ENCODE assay signal across 19 mouse cellular contexts in genomic region chr15:68804254-68804653, GRCm38 (mm10).
DNase-seq lines count a peak whose midpoint lies in the region; ATAC-seq and TF ChIP-seq lines count a peak whose summit lies in the region.
"Had no signal": no experiment of that assay in that cellular context is flagged by ENCODE, and none has a peak within 500 bp of the region (broad histone marks: within the 10 kb centered on the region; RNA-seq: fewer than 3 reads in every experiment).

No protein-coding gene starts in this region.

- H3K4me3 ChIP-seq in left cerebral cortex, adult 2 months = no peak overlapping the region
- H3K4me3 ChIP-seq in cortical plate, adult 2 months (ENCODE audit: insufficient read depth, low read length) = no peak overlapping the region
- H3K4me3 ChIP-seq in hindbrain, embryonic 11.5 days (ENCODE audit: low read depth, low read length) = no peak overlapping the region
- H3K4me3 ChIP-seq: embryonic facial prominence, embryonic 10.5 days; embryonic facial prominence, embryonic 12.5 days; forebrain, embryonic 13.5 days; forebrain, embryonic 15.5 days had no signal

- 94% methylated on average over 1 of the region's 1 CpGs for WGBS in hindbrain, embryonic 11.5 days

- ATAC-seq in hindbrain, embryonic 11.5 days (ENCODE audit: low FRiP score) = no peak
- ATAC-seq: forebrain, embryonic 13.5 days; forebrain, embryonic 15.5 days had no signal

- H3K36me3 ChIP-seq in hindbrain, embryonic 11.5 days (ENCODE audit: control insufficient read depth, insufficient read depth, low read length) = no peaks in the 10 kb centered on the region
- H3K36me3 ChIP-seq: embryonic facial prominence, embryonic 10.5 days; embryonic facial prominence, embryonic 12.5 days; forebrain, embryonic 15.5 days had no signal

- TF ChIP-seq CTCF in left cerebral cortex, adult 2 months (IDR thresholded peaks at IDR 0.05) = no peak
- TF ChIP-seq CTCF in cortical plate, adult 2 months (IDR thresholded peaks at IDR 0.05; ENCODE audit: extremely low read depth, insufficient read depth, low read length) = no peak

- TF ChIP-seq POLR2A in cortical plate, adult 2 months (IDR thresholded peaks at IDR 0.05; ENCODE audit: extremely low read depth, insufficient read depth, low read length) = no peak

- H3K4me2 ChIP-seq in hindbrain, embryonic 11.5 days (replicated peaks; ENCODE audit: low read depth, low read length) = no peak overlapping the region
- H3K4me2 ChIP-seq: embryonic facial prominence, embryonic 12.5 days; forebrain, embryonic 13.5 days; forebrain, embryonic 15.5 days had no signal

- peaks cover 4% of the 10 kb centered on the region for H3K4me1 ChIP-seq in cortical plate, adult 2 months (ENCODE audit: control insufficient read depth, insufficient read depth, low read length)
- no peaks in the 10 kb centered on the region for H3K4me1 ChIP-seq in hindbrain, embryonic 11.5 days (replicated peaks; ENCODE audit: control insufficient read depth, insufficient read depth, low read length)
- H3K4me1 ChIP-seq: embryonic facial prominence, embryonic 10.5 days; embryonic facial prominence, embryonic 12.5 days; forebrain, embryonic 13.5 days; forebrain, embryonic 15.5 days had no signal

- H3K27me3 ChIP-seq in hindbrain, embryonic 11.5 days (ENCODE audit: control insufficient read depth, insufficient read depth, low read length) = no peaks in the 10 kb centered on the region
- H3K27me3 ChIP-seq: embryonic facial prominence, embryonic 12.5 days; forebrain, embryonic 13.5 days; forebrain, embryonic 15.5 days had no signal

- H3K9ac ChIP-seq in hindbrain, embryonic 11.5 days (ENCODE audit: low read depth, low read length) = no peak overlapping the region
- H3K9ac ChIP-seq: embryonic facial prominence, embryonic 12.5 days; forebrain, embryonic 13.5 days; forebrain, embryonic 15.5 days had no signal

- intact Hi-C loops in left cerebral cortex, adult 2 months (cut with DNase I) = loop anchor here (5.0 to 10.0 kb wide), 3 partner anchors 47 to 309 kb away; no protein-coding TSS in a partner anchor

- H3K27ac ChIP-seq in left cerebral cortex, adult 2 months = peak overlapping the region; percentile 81
- peak overlapping the region; percentile 45; the same call in 1 of the 2 replicates for H3K27ac ChIP-seq in cortical plate, adult 2 months (ENCODE audit: insufficient read depth, low read length)
- H3K27ac ChIP-seq in hindbrain, embryonic 11.5 days (ENCODE audit: low read depth, low read length) = no peak overlapping the region
- H3K27ac ChIP-seq: embryonic facial prominence, embryonic 10.5 days; embryonic facial prominence, embryonic 12.5 days; forebrain, embryonic 13.5 days; forebrain, embryonic 15.5 days had no signal

- no peaks in the 10 kb centered on the region for H3K9me3 ChIP-seq in hindbrain, embryonic 11.5 days (ENCODE audit: control insufficient read depth, low read length)
- H3K9me3 ChIP-seq: embryonic facial prominence, embryonic 10.5 days; embryonic facial prominence, embryonic 12.5 days; forebrain, embryonic 13.5 days; forebrain, embryonic 15.5 days had no signal

- DNase-seq in left cerebral cortex, adult 2 months (ENCODE audit: extremely low spot score in 1 of 2, low spot score in 2 of 2) = no peak
- DNase-seq in left cerebral cortex, adult 18-20 months (ENCODE audit: low spot score in 2 of 2) = no peak
- peak; percentile 25 for DNase-seq in right cerebral cortex, adult 18-20 months
- no peak for DNase-seq in right cerebral cortex, postnatal 10 days (ENCODE audit: low spot score in 2 of 2)
- no peak for DNase-seq in cerebellum, adult 9-10 months
- no peak for DNase-seq in hindbrain, embryonic 11.5 days (ENCODE audit: low spot score)
- DNase-seq: adrenal gland, adult 2 months; adrenal gland, postnatal 10 days; adrenal gland, postnatal 25 days; cerebellum, adult 11-12 months; cerebellum, adult 2 months; cerebellum, adult 9-11 months; cerebellum, postnatal 14 days; cerebellum, postnatal 36 days had no signal
